Mouse (Mus musculus): ENCODE results near the gene Krt83. TPM values are rescaled to one million over a fixed set of nuclear protein-coding genes. Genes with fewer than 3 reads are reported as not detected.

Gene Krt83
- polyA plus RNA-seq, 1 experiment, result 1.8 TPM

GRCm38 (mm10) chr15:101458361-101458930 lies 32.9 kb downstream of the Krt83 start:
- DNase-seq, result no peak
- H3K27ac ChIP-seq (ENCODE audit: control insufficient read depth, insufficient read depth, low read length), result no peak overlapping the region
- no peaks in the 10 kb centered on the region for H3K4me1 ChIP-seq (replicated peaks; ENCODE audit: control insufficient read depth, insufficient read depth, low read length)
- TF ChIP-seq CTCF (IDR thresholded peaks at IDR 0.05; ENCODE audit: borderline replicate concordance, control insufficient read depth, extremely low read depth, insufficient read depth, low read length, poor library complexity) (no peak), POLR2A (IDR thresholded peaks at IDR 0.05; ENCODE audit: control insufficient read depth, extremely low read depth, insufficient read depth, low read length, poor library complexity) (no peak)
- H3K27me3 ChIP-seq (ENCODE audit: control insufficient read depth, insufficient read depth, low read length), result no peaks in the 10 kb centered on the region
- no peak overlapping the region for H3K4me3 ChIP-seq (ENCODE audit: control insufficient read depth, insufficient read depth, low read length)
- H3K36me3 ChIP-seq (ENCODE audit: control insufficient read depth, insufficient read depth, low read length), result no peaks in the 10 kb centered on the region
- 84% methylated on average over 16 of the region's 16 CpGs for WGBS

- Histone ChIP-seq H3K36me3 (ENCODE audit: control insufficient read depth, insufficient read depth, low read length) (no peaks in the 10 kb centered on the region), H3K27me3 (ENCODE audit: control insufficient read depth, insufficient read depth, low read length) (no peaks in the 10 kb centered on the region), H3K4me1 (replicated peaks; ENCODE audit: control insufficient read depth, insufficient read depth, low read length) (no peaks in the 10 kb centered on the region), H3K27ac (ENCODE audit: control insufficient read depth, insufficient read depth, low read length) (no peak overlapping the region), H3K4me3 (ENCODE audit: control insufficient read depth, insufficient read depth, low read length) (no peak overlapping the region)
- 91% methylated on average over 6 of the region's 6 CpGs for WGBS
- DNase-seq, result no peak
- TF ChIP-seq CTCF (IDR thresholded peaks at IDR 0.05; ENCODE audit: borderline replicate concordance, control insufficient read depth, extremely low read depth, insufficient read depth, low read length, poor library complexity), result no peak
Observed at GRCm38 (mm10) chr15:101455891-101456290, 35.4 kb downstream of the Krt83 start.

DNA sequence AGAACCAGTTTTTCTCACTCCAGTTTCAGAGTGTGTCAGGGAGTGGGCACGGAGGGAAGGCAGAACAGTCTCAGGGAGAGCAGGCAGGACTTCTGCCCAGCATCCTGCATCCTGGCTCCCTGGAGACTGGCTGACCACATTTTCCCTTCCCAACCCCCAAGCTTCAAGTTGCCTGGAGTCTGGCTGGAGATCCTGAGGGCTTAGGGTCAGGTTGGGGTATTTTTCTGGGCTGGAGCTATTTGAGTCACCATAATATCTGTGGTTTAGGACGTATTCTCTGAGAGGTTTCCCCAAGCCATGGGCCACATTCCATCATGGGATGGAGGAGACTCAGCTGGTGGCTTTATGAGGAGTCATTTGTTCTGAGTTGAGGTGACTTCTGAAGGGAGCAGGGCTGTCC lies 36.0 kb downstream of the Krt83 start:
- no peak for DNase-seq
- Histone ChIP-seq H3K36me3 (ENCODE audit: control insufficient read depth, insufficient read depth, low read length) (no peaks in the 10 kb centered on the region), H3K27me3 (ENCODE audit: control insufficient read depth, insufficient read depth, low read length) (no peaks in the 10 kb centered on the region), H3K4me1 (replicated peaks; ENCODE audit: control insufficient read depth, insufficient read depth, low read length) (no peaks in the 10 kb centered on the region), H3K4me3 (ENCODE audit: control insufficient read depth, insufficient read depth, low read length) (no peak overlapping the region), H3K27ac (ENCODE audit: control insufficient read depth, insufficient read depth, low read length) (no peak overlapping the region)
- WGBS, result 96% methylated on average over 2 of the region's 2 CpGs
- TF ChIP-seq POLR2A (IDR thresholded peaks at IDR 0.05; ENCODE audit: control insufficient read depth, extremely low read depth, insufficient read depth, low read length, poor library complexity) (no peak), CTCF (IDR thresholded peaks at IDR 0.05; ENCODE audit: borderline replicate concordance, control insufficient read depth, extremely low read depth, insufficient read depth, low read length, poor library complexity) (no peak)

- H3K4me3 ChIP-seq (ENCODE audit: control insufficient read depth, insufficient read depth, low read length), result no peak overlapping the region
- H3K27ac ChIP-seq (ENCODE audit: control insufficient read depth, insufficient read depth, low read length), result no peak overlapping the region
- no peaks in the 10 kb centered on the region for H3K36me3 ChIP-seq (ENCODE audit: control insufficient read depth, insufficient read depth, low read length)
- TF ChIP-seq POLR2A (IDR thresholded peaks at IDR 0.05; ENCODE audit: control insufficient read depth, extremely low read depth, insufficient read depth, low read length, poor library complexity) (no peak), CTCF (IDR thresholded peaks at IDR 0.05; ENCODE audit: borderline replicate concordance, control insufficient read depth, extremely low read depth, insufficient read depth, low read length, poor library complexity) (no peak)
- WGBS, result 92% methylated on average over 8 of the region's 8 CpGs
- no peaks in the 10 kb centered on the region for H3K4me1 ChIP-seq (replicated peaks; ENCODE audit: control insufficient read depth, insufficient read depth, low read length)
- no peaks in the 10 kb centered on the region for H3K27me3 ChIP-seq (ENCODE audit: control insufficient read depth, insufficient read depth, low read length)
- DNase-seq, result no peak
Observed at GRCm38 (mm10) chr15:101454774-101455173, 36.5 kb downstream of the Krt83 start.

DNA sequence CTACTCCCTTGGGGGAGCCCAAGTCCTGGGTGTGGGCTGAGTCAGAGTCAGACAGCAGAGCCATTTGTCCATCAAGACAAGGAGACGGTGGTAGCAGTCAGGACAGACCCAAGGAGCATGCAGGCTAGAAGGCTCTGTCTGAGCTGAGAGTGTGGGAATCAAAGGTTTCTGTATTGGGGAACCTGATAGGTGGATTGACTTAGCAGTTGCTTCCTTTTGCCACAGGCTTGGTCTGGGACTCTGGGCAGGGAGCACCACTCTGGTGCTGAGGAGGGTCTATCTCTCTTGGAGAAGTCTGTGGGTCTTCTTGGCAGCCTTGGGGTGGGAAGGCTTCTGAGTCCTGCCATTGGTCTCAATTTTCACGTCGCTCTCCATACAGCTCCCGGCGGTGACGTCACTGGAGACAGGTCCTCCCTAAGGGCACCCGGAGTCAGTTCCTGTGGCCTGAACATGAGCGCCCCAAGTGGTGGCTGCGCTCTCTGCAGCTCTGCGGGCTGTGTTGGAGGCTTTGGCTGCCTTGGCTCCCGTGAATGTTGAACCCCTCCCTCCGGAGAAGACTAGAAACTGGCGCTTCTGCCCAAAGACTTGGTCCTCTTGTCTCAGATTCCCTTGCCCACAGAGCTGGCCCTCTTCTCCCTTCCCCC lies 38.1 kb downstream of the Krt83 start:
- Histone ChIP-seq H3K27ac (ENCODE audit: control insufficient read depth, insufficient read depth, low read length) (no peak overlapping the region), H3K36me3 (ENCODE audit: control insufficient read depth, insufficient read depth, low read length) (no peaks in the 10 kb centered on the region), H3K4me3 (ENCODE audit: control insufficient read depth, insufficient read depth, low read length) (no peak overlapping the region), H3K27me3 (ENCODE audit: control insufficient read depth, insufficient read depth, low read length) (no peaks in the 10 kb centered on the region), H3K4me1 (replicated peaks; ENCODE audit: control insufficient read depth, insufficient read depth, low read length) (no peaks in the 10 kb centered on the region)
- WGBS, result 10% methylated on average over 13 of the region's 13 CpGs
- TF ChIP-seq POLR2A (IDR thresholded peaks at IDR 0.05; ENCODE audit: control insufficient read depth, extremely low read depth, insufficient read depth, low read length, poor library complexity), result no peak
- TF ChIP-seq CTCF (IDR thresholded peaks at IDR 0.05; ENCODE audit: borderline replicate concordance, control insufficient read depth, extremely low read depth, insufficient read depth, low read length, poor library complexity), result peak; percentile 84; the same call in 1 of the 2 replicates
- peak; percentile 76 for DNase-seq

GRCm38 (mm10) chr15:101447444-101447843 lies 43.9 kb downstream of the Krt83 start, which contains the start of gene Krt88:
TSS of gene Krt88 (plus strand) at chr15:101447744.
- Histone ChIP-seq H3K27me3 (ENCODE audit: control insufficient read depth, insufficient read depth, low read length) (no peaks in the 10 kb centered on the region), H3K27ac (ENCODE audit: control insufficient read depth, insufficient read depth, low read length) (no peak within 1 kb of the TSS), H3K36me3 (ENCODE audit: control insufficient read depth, insufficient read depth, low read length) (no peaks in the 10 kb centered on the region), H3K4me1 (replicated peaks; ENCODE audit: control insufficient read depth, insufficient read depth, low read length) (no peaks in the 10 kb centered on the region), H3K4me3 (ENCODE audit: control insufficient read depth, insufficient read depth, low read length) (no peak within 1 kb of the TSS)
- TF ChIP-seq POLR2A (IDR thresholded peaks at IDR 0.05; ENCODE audit: control insufficient read depth, extremely low read depth, insufficient read depth, low read length, poor library complexity) (no peak), CTCF (IDR thresholded peaks at IDR 0.05; ENCODE audit: borderline replicate concordance, control insufficient read depth, extremely low read depth, insufficient read depth, low read length, poor library complexity) (no peak)
- 73% methylated on average over 2 of the region's 2 CpGs for WGBS
- DNase-seq, result no peak

Measured in thymus, adult 2 months (tissue).